Mouse (Mus musculus) E14TG2a.4 (cell line): ENCODE measurements around the gene Nup210.

Source experiments
- CTCF ChIP-seq: conservative IDR thresholded peaks from 2 replicates; pipeline ENCODE4 v1.5.1; 2014; ENCODE audit warnings: low read length
- NANOG ChIP-seq: IDR thresholded peaks from 2 replicates; pipeline ENCODE4 v1.6.1; 2014; ENCODE audit warnings: borderline replicate concordance, low read length, mixed read lengths

DNA sequence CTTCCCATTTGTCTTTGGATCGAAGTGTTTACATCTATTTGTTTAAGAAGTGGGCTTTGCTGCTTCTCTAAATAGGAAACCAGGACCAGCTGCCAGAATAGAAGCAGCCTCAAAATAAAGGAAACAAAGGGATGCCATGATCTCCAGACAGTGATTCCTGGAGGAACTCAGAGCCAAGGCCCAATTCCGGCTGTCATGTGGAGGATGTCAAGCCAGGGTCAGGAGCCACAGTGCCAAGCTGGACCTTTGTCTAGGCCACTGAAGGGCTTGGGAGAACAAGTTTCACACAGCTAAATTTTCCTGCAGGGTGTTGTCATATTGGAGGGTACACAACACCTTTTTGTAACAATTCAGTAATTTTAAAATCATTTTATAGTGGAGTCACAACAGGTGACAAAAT lies 3.6 kb upstream of the Nup210 start:
- TF ChIP-seq CTCF = no peak
- no peak for TF ChIP-seq NANOG
